Mouse (Mus musculus): ENCODE results near the gene Rsg1.
A peak's percentile ranks its signal among the peaks of the same experiment; 100 is the strongest.

Rsg1 gene

GRCm38 (mm10) chr4:141213770-141214336, at the start of gene Rsg1:
Rsg1 (plus strand) TSS chr4:141213956.
- DNase-seq (ENCODE audit: low spot score): peak; percentile 95

GRCm38 (mm10) chr4:141165744-141166292, 47.9 kb upstream of the Rsg1 start:
- DNase-seq (ENCODE audit: low spot score): no peak

- no peak for DNase-seq (ENCODE audit: low spot score)
These were observed 46.6 kb upstream of the Rsg1 start for GRCm38 (mm10) chr4:141167156-141167555.

- peak; percentile 28 for DNase-seq (ENCODE audit: low spot score)
These were observed 41.6 kb upstream of the Rsg1 start for GRCm38 (mm10) chr4:141172121-141172520.

- DNase-seq (ENCODE audit: low spot score): no peak
These were observed 38.0 kb upstream of the Rsg1 start for GRCm38 (mm10) chr4:141175783-141176182.

GRCm38 (mm10) chr4:141176328-141176838, 37.4 kb upstream of the Rsg1 start:
- no peak for DNase-seq (ENCODE audit: low spot score)

- DNase-seq (ENCODE audit: low spot score): no peak
These were observed 35.3 kb upstream of the Rsg1 start for GRCm38 (mm10) chr4:141178500-141178899.

GRCm38 (mm10) chr4:141180831-141181230, 32.9 kb upstream of the Rsg1 start:
- DNase-seq (ENCODE audit: low spot score): no peak

- no peak for DNase-seq (ENCODE audit: low spot score)
These were observed 31.8 kb upstream of the Rsg1 start for GRCm38 (mm10) chr4:141181981-141182380.

GRCm38 (mm10) chr4:141183932-141184331, 29.8 kb upstream of the Rsg1 start:
- DNase-seq (ENCODE audit: low spot score): no peak

GRCm38 (mm10) chr4:141184426-141184825, 29.3 kb upstream of the Rsg1 start:
- no peak for DNase-seq (ENCODE audit: low spot score)

GRCm38 (mm10) chr4:141186923-141187836, 26.6 kb upstream of the Rsg1 start:
- DNase-seq (ENCODE audit: low spot score): no peak

GRCm38 (mm10) chr4:141191294-141191693, 22.5 kb upstream of the Rsg1 start:
- no peak for DNase-seq (ENCODE audit: low spot score)

GRCm38 (mm10) chr4:141194553-141194952, 19.2 kb upstream of the Rsg1 start:
- no peak for DNase-seq (ENCODE audit: low spot score)

GRCm38 (mm10) chr4:141196981-141197685, 16.6 kb upstream of the Rsg1 start:
- DNase-seq (ENCODE audit: low spot score): no peak

GRCm38 (mm10) chr4:141197686-141198035, 16.1 kb upstream of the Rsg1 start:
- DNase-seq (ENCODE audit: low spot score): no peak

- peak; percentile 21 for DNase-seq (ENCODE audit: low spot score)
These were observed 12.8 kb upstream of the Rsg1 start for GRCm38 (mm10) chr4:141200906-141201305.

GRCm38 (mm10) chr4:141202192-141202591, 11.6 kb upstream of the Rsg1 start:
- DNase-seq (ENCODE audit: low spot score): no peak

- peak; percentile 37 for DNase-seq (ENCODE audit: low spot score)
These were observed 9.1 kb upstream of the Rsg1 start for GRCm38 (mm10) chr4:141204580-141205061.

GRCm38 (mm10) chr4:141207081-141207480, 6.7 kb upstream of the Rsg1 start:
- no peak for DNase-seq (ENCODE audit: low spot score)

GRCm38 (mm10) chr4:141210524-141211219, 3.1 kb upstream of the Rsg1 start:
- DNase-seq (ENCODE audit: low spot score): no peak

GRCm38 (mm10) chr4:141211646-141212045, 2.1 kb upstream of the Rsg1 start:
- DNase-seq (ENCODE audit: low spot score): no peak
